In genomic region chr3:109782289-109782951, GRCm38 (mm10) we compare ENCODE assay signal across 8 mouse cellular contexts.
A peak's percentile ranks its signal among the peaks of the same experiment; 100 is the strongest.
DNase-seq lines count a peak whose midpoint lies in the region; ATAC-seq lines count a peak whose summit lies in the region.

No protein-coding gene starts in this region.

- DNase-seq in adrenal gland, adult 2 months: peak; percentile 25
- DNase-seq in cerebellum, adult 9-11 months: peak; percentile 49
- peak; percentile 55 to 76 for DNase-seq in frontal cortex, adult 2 months (ENCODE audit: extremely low spot score in 1 of 2, low spot score in 1 of 2)
- DNase-seq in hindlimb bud, embryonic 11.5 days (ENCODE audit: extremely low spot score, low read depth, low spot score): peak; percentile 56
- peak; percentile 67 to 78 for DNase-seq in left cerebral cortex, adult 18-20 months (ENCODE audit: low spot score in 2 of 2)
- DNase-seq in right cerebral cortex, postnatal 14 days: peak; percentile 59
- DNase-seq in spleen, postnatal 10 days (ENCODE audit: low spot score in 2 of 2): no peak

- ATAC-seq in megakaryocyte progenitor cell, adult 5-6 weeks (replicated peaks; ENCODE audit: poor library complexity): peak; percentile 50

Comparison
In these comparisons a context has a peak if more than half of its experiments do, and no peak if none do; other contexts are left out.
1. DNase-seq: peak in adrenal gland, adult 2 months (single experiment), cerebellum, adult 9-11 months (single experiment), frontal cortex, adult 2 months (2 of 2), hindlimb bud, embryonic 11.5 days (single experiment), left cerebral cortex, adult 18-20 months (2 of 2) and right cerebral cortex, postnatal 14 days (single experiment); none in spleen, postnatal 10 days (0 of 2).